Mouse (Mus musculus) bone marrow, adult 2 months (tissue): ENCODE measurements around the gene Fbxw11. TPM values are rescaled to one million over a fixed set of nuclear protein-coding genes. Genes with fewer than 3 reads are reported as not detected.

Experiments used
- H3K27ac ChIP-seq: fragments of 200-500 bp; 2 replicates; pipeline ENCODE4 v1.5.1; 2012; ENCODE audit warnings: low read depth, mild to moderate bottlenecking, control low read depth, inconsistent platforms, low read length; ENCODE audit not compliant: control insufficient read depth, poor library complexity, insufficient read depth
- H3K4me1 ChIP-seq: fragments of 200-500 bp; 2 replicates; pipeline ENCODE4 v1.6.1; 2011; ENCODE audit warnings: low read length; ENCODE audit not compliant: control insufficient read depth, insufficient read depth
- H3K4me3 ChIP-seq: fragments of 200-500 bp; replicated peaks from 2 replicates; pipeline ENCODE3; 2011; ENCODE audit warnings: mild to moderate bottlenecking, low read depth, low read length, control low read depth; ENCODE audit not compliant: control insufficient read depth
- CTCF ChIP-seq: fragments of 200-500 bp; IDR thresholded peaks from 2 replicates; pipeline ENCODE4 v1.5.1; 2011; ENCODE audit warnings: low read length, control low read depth; ENCODE audit not compliant: control insufficient read depth, insufficient read depth
- POLR2A ChIP-seq: fragments of 200-500 bp; IDR thresholded peaks from 2 replicates; pipeline ENCODE4 v1.6.1; 2011; ENCODE audit warnings: low read depth, mild to moderate bottlenecking, control low read depth, low read length, borderline replicate concordance; ENCODE audit not compliant: control insufficient read depth
- WGBS: fragments of 180-500 bp; shearing (Covaris S2); methylation state at CpG from one replicate; pipeline ENCODE4 v1.1.7; 2018; 5-methylcytosine and 5-hydroxymethylcytosine counted together
- polyA plus RNA-seq: library from polyadenylated mRNA; stranded (reverse); fragments of >200 nt; gene quantifications from 2 replicates; pipeline ENCODE4 v1.2.4, GENCODE M21; 2011; ENCODE audit warnings: low replicate concordance; ENCODE audit not compliant: missing spikeins, insufficient read depth, insufficient read length

Fbxw11 gene
- polyA plus RNA-seq, 1 experiment: 12.8 TPM

DNA sequence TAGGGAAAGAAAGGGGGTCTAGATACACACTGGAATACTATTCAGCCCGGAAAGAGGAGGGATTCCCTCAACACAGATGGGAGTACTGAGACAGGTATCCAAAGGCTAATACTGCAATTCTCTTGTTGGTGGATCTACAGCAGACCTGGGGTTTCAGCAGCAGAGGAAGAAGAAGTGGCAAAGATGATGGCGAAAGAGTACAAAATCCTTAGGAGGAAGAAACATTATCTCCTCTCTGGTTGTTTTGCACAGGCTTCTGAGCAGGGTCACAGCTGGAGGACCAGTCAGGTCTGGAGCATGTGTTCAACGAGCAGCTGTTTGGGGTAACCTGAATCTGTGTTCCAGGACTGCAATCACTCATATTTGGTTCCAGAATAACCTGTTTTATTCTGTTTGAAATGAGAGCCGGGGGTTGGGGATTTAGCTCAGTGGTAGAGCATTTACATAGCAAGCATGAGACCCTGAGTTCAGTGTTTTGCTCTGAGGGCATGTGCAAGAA lies 12.8 kb upstream of the Fbxw11 start:
- Histone ChIP-seq H3K4me1 (peaks cover 2% of the 10 kb centered on the region), H3K4me3 (no peak overlapping the region), H3K27ac (no peak overlapping the region)
- WGBS: 48% methylated on average over 4 of the region's 4 CpGs
- TF ChIP-seq POLR2A (no peak), CTCF (no peak)

DNA sequence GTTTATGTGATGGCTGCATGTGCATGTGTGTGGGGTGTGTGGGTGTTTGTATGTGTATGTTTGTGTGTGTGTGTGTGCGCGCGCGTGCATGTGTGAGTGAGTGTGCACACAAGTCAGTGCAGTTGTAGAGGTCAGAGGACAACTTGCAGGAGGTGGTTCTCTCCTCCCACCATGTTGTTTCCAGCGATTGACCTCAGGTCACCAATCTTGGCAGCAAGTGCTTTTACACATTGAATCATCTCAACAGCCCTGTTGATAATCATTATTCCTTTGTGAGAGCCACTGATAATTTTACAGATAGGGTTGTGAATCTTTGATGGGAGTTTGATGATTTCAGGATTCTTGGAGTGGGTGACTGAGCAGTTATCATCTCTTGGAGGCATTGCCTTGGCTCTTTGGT lies 9.9 kb upstream of the Fbxw11 start:
- H3K4me1 ChIP-seq: peaks cover 2% of the 10 kb centered on the region
- no peak for TF ChIP-seq POLR2A
- no peak for TF ChIP-seq CTCF

DNA sequence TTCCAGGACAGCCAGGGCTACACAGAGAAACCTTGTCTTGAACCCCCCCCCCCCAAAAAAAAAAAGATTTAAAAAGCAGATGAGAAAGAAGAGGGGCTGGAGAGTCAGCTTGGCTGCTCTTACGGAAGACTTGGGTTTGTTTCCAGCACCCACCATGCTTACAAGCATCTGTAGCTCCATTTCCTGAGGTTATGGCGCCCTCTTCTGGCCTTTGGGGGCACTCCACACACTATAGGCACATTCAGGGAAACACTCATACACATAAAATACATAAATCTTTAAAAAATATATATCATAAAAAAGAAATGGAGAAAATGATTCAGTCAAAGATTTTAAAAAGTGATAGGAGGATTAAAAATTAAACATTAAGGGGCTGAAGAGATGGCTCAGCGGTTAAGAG lies 9.0 kb upstream of the Fbxw11 start:
- 72% methylated on average over 3 of the region's 3 CpGs for WGBS
- TF ChIP-seq POLR2A (no peak), CTCF (peak; percentile 44; the same call in 1 of the 2 replicates)
- H3K27ac ChIP-seq: no peak overlapping the region
- no peaks in the 10 kb centered on the region; the same call in 1 of the 2 replicates for H3K4me1 ChIP-seq
- H3K4me3 ChIP-seq: no peak overlapping the region

More for the DNA sequence above, 9.9 kb upstream of the Fbxw11 start:
- 94% methylated on average over 5 of the region's 5 CpGs for WGBS
- Histone ChIP-seq H3K27ac (no peak overlapping the region), H3K4me3 (no peak overlapping the region)

DNA sequence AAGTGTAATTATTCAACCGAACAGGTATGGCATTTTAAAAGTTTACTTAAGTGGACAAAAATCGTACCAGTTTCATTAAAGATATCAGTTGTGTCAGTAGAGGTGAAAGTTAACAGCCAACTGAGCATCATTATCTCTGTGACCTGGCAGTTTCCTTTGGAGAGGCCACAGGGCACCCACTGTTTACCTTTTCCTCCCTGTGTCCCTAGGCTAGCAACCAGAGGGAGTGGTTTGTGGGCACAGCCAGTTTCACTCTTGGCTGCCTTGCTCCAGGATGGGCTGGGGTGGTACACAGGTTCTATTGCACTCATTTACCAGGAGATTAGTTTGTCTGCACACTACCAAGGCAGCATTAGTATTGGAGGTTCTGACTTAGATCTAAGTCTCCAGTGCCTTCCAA lies 8.4 kb upstream of the Fbxw11 start:
- no peak overlapping the region for H3K27ac ChIP-seq
- WGBS: 63% methylated on average over 2 of the region's 2 CpGs
- no peak overlapping the region for H3K4me3 ChIP-seq
- no peaks in the 10 kb centered on the region; the same call in 1 of the 2 replicates for H3K4me1 ChIP-seq
- TF ChIP-seq POLR2A: no peak
- no peak for TF ChIP-seq CTCF

DNA sequence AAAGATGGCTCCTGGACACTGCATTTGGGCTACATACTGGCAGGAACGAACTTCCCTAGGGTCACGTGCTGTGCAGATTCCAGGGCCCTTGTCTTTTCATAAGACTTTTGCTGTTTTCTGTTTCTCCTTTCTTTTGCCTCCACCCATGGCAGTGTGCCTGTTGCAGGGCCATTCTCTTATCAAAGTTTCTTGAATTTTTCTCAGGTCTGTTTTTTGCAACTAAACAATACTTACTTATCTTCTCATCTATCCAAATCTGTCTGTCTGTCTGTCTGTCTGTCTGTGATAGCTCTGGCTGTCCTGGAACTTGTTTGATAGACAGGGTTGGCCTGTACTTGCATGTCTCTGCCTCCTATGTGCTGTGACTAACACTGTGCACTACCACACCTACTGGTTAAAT lies 7.7 kb upstream of the Fbxw11 start:
- TF ChIP-seq POLR2A: no peak
- TF ChIP-seq CTCF: no peak
- 54% methylated on average over 2 of the region's 2 CpGs for WGBS
- H3K27ac ChIP-seq: no peak overlapping the region
- no peaks in the 10 kb centered on the region; the same call in 1 of the 2 replicates for H3K4me1 ChIP-seq
- H3K4me3 ChIP-seq: no peak overlapping the region

DNA sequence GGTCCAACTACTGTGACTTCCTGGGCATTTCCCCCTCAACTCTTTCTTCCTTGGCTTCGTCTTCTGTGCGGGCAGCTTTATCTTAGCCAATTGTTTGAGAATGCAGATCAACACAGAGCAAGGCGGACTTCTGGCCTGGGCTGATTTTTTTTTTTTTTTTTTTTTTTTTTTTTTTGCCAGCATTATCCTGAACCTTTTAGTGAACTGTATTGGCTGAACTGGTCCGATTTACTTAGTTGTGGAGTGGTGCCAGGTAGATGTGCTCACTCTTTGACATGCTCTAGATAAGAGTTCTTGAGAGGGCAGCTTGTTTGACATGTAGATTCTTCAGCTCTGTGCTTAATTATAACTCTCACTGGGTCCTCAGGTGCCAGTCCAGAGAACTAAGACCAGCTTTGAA lies 6.2 kb upstream of the Fbxw11 start:
- Histone ChIP-seq H3K27ac (no peak overlapping the region), H3K4me3 (no peak overlapping the region), H3K4me1 (no peaks in the 10 kb centered on the region)
- TF ChIP-seq CTCF: no peak
- no peak for TF ChIP-seq POLR2A
- 61% methylated on average over 4 of the region's 4 CpGs for WGBS

DNA sequence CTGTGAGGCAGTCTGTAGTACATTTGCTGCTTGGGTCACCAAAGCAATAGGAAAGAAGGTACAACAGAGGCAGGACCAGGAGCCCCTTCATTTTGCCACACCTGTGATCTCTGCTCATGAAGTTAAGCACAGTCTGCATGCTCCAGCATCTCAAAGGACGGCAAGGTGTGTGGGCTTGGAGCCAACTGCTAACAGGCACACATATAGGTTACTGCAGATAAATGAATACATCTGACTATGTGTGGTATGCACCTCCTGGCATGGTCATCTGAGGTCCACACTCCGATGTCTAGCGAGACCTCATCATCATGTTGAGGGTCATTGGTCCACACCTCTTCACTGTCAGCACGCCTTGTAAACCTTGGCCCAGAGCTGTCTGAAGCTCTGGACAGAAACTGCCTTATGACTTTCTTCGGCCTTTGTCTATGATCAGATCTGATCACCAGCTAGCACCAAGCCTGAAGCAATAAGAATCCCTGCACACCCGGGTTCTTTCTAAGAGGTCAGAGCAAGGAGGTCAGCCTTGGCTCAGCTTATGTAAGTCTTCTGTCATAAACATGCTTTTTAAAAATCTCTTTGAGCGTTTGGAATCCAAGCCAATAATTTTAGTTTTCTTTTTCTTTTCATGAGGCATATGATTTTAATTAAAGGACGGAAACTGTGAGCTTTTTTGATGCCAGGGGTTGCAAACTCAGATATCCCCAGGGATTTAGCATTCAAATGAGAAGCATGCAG lies 3.8 kb upstream of the Fbxw11 start:
- Histone ChIP-seq H3K4me1 (no peaks in the 10 kb centered on the region), H3K27ac (no peak overlapping the region), H3K4me3 (no peak overlapping the region)
- 88% methylated on average over 8 of the region's 8 CpGs for WGBS
- TF ChIP-seq POLR2A (no peak), CTCF (no peak)

DNA sequence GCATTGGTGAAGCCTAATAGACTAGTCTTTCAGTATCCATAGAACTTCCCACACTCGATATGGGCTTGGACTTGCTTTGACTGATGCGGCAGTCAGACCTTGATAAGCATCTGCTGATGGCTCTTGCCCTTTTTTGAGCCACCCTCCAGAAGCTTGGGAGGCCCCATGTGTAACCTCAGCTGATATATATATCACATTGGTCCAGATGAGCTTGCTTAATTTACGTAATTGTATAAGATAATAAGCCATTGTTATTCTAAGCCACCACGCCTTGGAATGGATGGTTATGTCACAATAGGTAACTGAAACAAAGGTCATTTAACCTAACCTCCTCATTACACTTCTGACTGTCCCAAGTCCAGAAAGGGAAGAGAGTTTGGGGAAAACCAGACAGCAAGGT lies 1.9 kb upstream of the Fbxw11 start:
- H3K4me3 ChIP-seq: no peak overlapping the region
- TF ChIP-seq POLR2A (no peak), CTCF (no peak)
- no peak overlapping the region for H3K27ac ChIP-seq
- WGBS: 42% methylated on average over 4 of the region's 4 CpGs
- no peaks in the 10 kb centered on the region for H3K4me1 ChIP-seq
